Mouse (Mus musculus) lung, postnatal 0 days (tissue): ENCODE measurements at regions not wholly inside any gene's neighbourhood (a gene's known extent, or its start where the extent isn't known, plus 50 kb on each side); places are given as distances from the start of the nearest gene placed in this dataset.

ENCODE experiments used
- ATAC-seq: fragments of 200-750 bp; cut with Nextera tagmentation; 2 replicates; pipeline ENCODE4 v1.8.0; 2017; ENCODE audit warnings: moderate library complexity
- DNase-seq: peaks from one replicate; pipeline ENCODE4 v3.0.0-alpha.2; 2016; ENCODE audit warnings: low spot score
- H3K27ac ChIP-seq: fragments of 300-500 bp; sonication (generic); 2 replicates; pipeline ENCODE4 v1.5.1; 2014; ENCODE audit warnings: antibody characterized with exemption, mild to moderate bottlenecking, low read length, mixed read lengths
- H3K27me3 ChIP-seq: fragments of 300-500 bp; sonication (generic); replicated peaks from 2 replicates; pipeline ENCODE4 v1.6.1; 2014; ENCODE audit warnings: low read length, mixed read lengths; ENCODE audit not compliant: insufficient read depth
- H3K36me3 ChIP-seq: fragments of 300-500 bp; sonication (generic); 2 replicates; pipeline ENCODE4 v1.6.1; 2014; ENCODE audit warnings: low read length, mixed read lengths; ENCODE audit not compliant: insufficient read depth
- H3K4me1 ChIP-seq: fragments of 300-500 bp; sonication (generic); 2 replicates; pipeline ENCODE4 v1.6.1; 2014; ENCODE audit warnings: antibody characterized with exemption, low read depth, low read length, mixed read lengths; ENCODE audit not compliant: insufficient read depth
- H3K4me2 ChIP-seq: fragments of 300-500 bp; sonication (generic); replicated peaks from 2 replicates; pipeline ENCODE4 v1.6.1; 2014; ENCODE audit warnings: low read depth, mild to moderate bottlenecking, low read length, moderate library complexity, mixed read lengths
- H3K4me3 ChIP-seq: fragments of 300-500 bp; sonication (generic); 2 replicates; pipeline ENCODE4 v1.5.1; 2014; ENCODE audit warnings: low read depth, low read length
- H3K9ac ChIP-seq: fragments of 300-500 bp; sonication (generic); replicated peaks from 2 replicates; pipeline ENCODE4 v1.6.1; 2014; ENCODE audit warnings: low read depth, mild to moderate bottlenecking
- H3K9me3 ChIP-seq: fragments of 300-500 bp; sonication (generic); 2 replicates; pipeline ENCODE4 v1.6.1; 2016; ENCODE audit warnings: low read length, mixed read lengths
- CTCF ChIP-seq: IDR thresholded peaks from 2 replicates; pipeline ENCODE4 v1.5.1; 2016; ENCODE audit warnings: antibody characterized with exemption, mild to moderate bottlenecking
- EP300 ChIP-seq: IDR thresholded peaks from 2 replicates; pipeline ENCODE4 v1.6.1; 2016; ENCODE audit warnings: antibody characterized with exemption, mild to moderate bottlenecking, control low read depth
- WGBS: fragments of 180-500 bp; shearing (Covaris S2); extraction: QIAGEN DNeasy Blood & Tissue Kit; methylation state at CpG from one replicate; pipeline ENCODE4 v1.1.7; 2014; 5-methylcytosine and 5-hydroxymethylcytosine counted together

- Histone ChIP-seq H3K36me3 (no peaks in the 10 kb centered on the region), H3K4me1 (no peaks in the 10 kb centered on the region), H3K9ac (no peak overlapping the region), H3K9me3 (no peaks in the 10 kb centered on the region), H3K4me2 (no peak overlapping the region), H3K27ac (no peak overlapping the region), H3K27me3 (no peaks in the 10 kb centered on the region), H3K4me3 (no peak overlapping the region)
- TF ChIP-seq EP300 (no peak), CTCF (no peak)
- DNase-seq (no peak), ATAC-seq (no peak)
- WGBS, result 42% methylated on average over 13 of the region's 13 CpGs
These were observed 1042.2 kb downstream of the Adgrl2 start for GRCm38 (mm10) chr3:147948041-147948592.

GRCm38 (mm10) chr3:147943314-147943713 lies 1047.0 kb downstream of the Adgrl2 start:
- Histone ChIP-seq H3K4me3 (no peak overlapping the region), H3K9me3 (no peaks in the 10 kb centered on the region), H3K9ac (no peak overlapping the region), H3K27me3 (no peaks in the 10 kb centered on the region), H3K4me1 (no peaks in the 10 kb centered on the region), H3K36me3 (no peaks in the 10 kb centered on the region), H3K4me2 (no peak overlapping the region), H3K27ac (no peak overlapping the region)
- TF ChIP-seq EP300 (no peak), CTCF (no peak)
- DNase-seq (no peak), ATAC-seq (no peak)
- 60% methylated on average over 4 of the region's 4 CpGs for WGBS

- ATAC-seq (no peak), DNase-seq (no peak)
- no peaks in the 10 kb centered on the region for H3K4me1 ChIP-seq
- H3K27me3 ChIP-seq, result no peaks in the 10 kb centered on the region
- H3K4me2 ChIP-seq, result no peak overlapping the region
- no peak for TF ChIP-seq CTCF
- TF ChIP-seq EP300, result no peak
- WGBS, result 40% methylated on average over 6 of the region's 6 CpGs
- H3K4me3 ChIP-seq, result no peak overlapping the region
- no peaks in the 10 kb centered on the region for H3K9me3 ChIP-seq
- no peak overlapping the region for H3K27ac ChIP-seq
- H3K9ac ChIP-seq, result no peak overlapping the region
- no peaks in the 10 kb centered on the region for H3K36me3 ChIP-seq
These were observed 1059.5 kb downstream of the Adgrl2 start for GRCm38 (mm10) chr3:147930811-147931251.

- no peak for DNase-seq
- no peaks in the 10 kb centered on the region for H3K9me3 ChIP-seq
- TF ChIP-seq EP300, result no peak
- TF ChIP-seq CTCF, result no peak
- 88% methylated on average over 2 of the region's 2 CpGs for WGBS
- no peak overlapping the region for H3K27ac ChIP-seq
- no peak overlapping the region for H3K4me3 ChIP-seq
- H3K27me3 ChIP-seq, result no peaks in the 10 kb centered on the region
- no peaks in the 10 kb centered on the region; the same call in 1 of the 2 replicates for H3K36me3 ChIP-seq
- H3K4me2 ChIP-seq, result no peak overlapping the region
- no peaks in the 10 kb centered on the region for H3K4me1 ChIP-seq
- no peak for ATAC-seq
- H3K9ac ChIP-seq, result no peak overlapping the region
These were observed 1068.0 kb downstream of the Ttll7 start for GRCm38 (mm10) chr3:147920181-147920580.

GRCm38 (mm10) chr3:147919701-147920100 lies 1067.5 kb downstream of the Ttll7 start:
- no peaks in the 10 kb centered on the region; the same call in 1 of the 2 replicates for H3K36me3 ChIP-seq
- H3K4me3 ChIP-seq, result no peak overlapping the region
- 96% methylated on average over 3 of the region's 3 CpGs for WGBS
- no peak overlapping the region for H3K9ac ChIP-seq
- DNase-seq (no peak), ATAC-seq (no peak)
- H3K4me1 ChIP-seq, result no peaks in the 10 kb centered on the region
- no peak overlapping the region for H3K27ac ChIP-seq
- TF ChIP-seq CTCF (no peak), EP300 (no peak)
- no peaks in the 10 kb centered on the region for H3K27me3 ChIP-seq
- no peak overlapping the region for H3K4me2 ChIP-seq
- no peaks in the 10 kb centered on the region for H3K9me3 ChIP-seq

GRCm38 (mm10) chr3:147919146-147919545 lies 1067.0 kb downstream of the Ttll7 start:
- H3K27me3 ChIP-seq, result no peaks in the 10 kb centered on the region
- no peaks in the 10 kb centered on the region; the same call in 1 of the 2 replicates for H3K36me3 ChIP-seq
- H3K4me1 ChIP-seq, result no peaks in the 10 kb centered on the region
- no peak for DNase-seq
- TF ChIP-seq EP300 (no peak), CTCF (no peak)
- no peaks in the 10 kb centered on the region for H3K9me3 ChIP-seq
- WGBS, result 88% methylated on average over 4 of the region's 4 CpGs
- H3K4me2 ChIP-seq, result no peak overlapping the region
- ATAC-seq, result no peak
- H3K4me3 ChIP-seq, result no peak overlapping the region
- no peak overlapping the region for H3K27ac ChIP-seq
- H3K9ac ChIP-seq, result no peak overlapping the region

GRCm38 (mm10) chr3:147896751-147897150 lies 1044.6 kb downstream of the Ttll7 start:
- H3K4me2 ChIP-seq, result no peak overlapping the region
- no peak overlapping the region for H3K9ac ChIP-seq
- no peak for DNase-seq
- no peaks in the 10 kb centered on the region for H3K36me3 ChIP-seq
- no peaks in the 10 kb centered on the region for H3K27me3 ChIP-seq
- H3K27ac ChIP-seq, result no peak overlapping the region
- no peaks in the 10 kb centered on the region for H3K9me3 ChIP-seq
- H3K4me3 ChIP-seq, result no peak overlapping the region
- no peaks in the 10 kb centered on the region for H3K4me1 ChIP-seq
- no peak for ATAC-seq
- TF ChIP-seq EP300 (no peak), CTCF (no peak)
- WGBS, result 35% methylated on average over 1 of the region's 1 CpGs
